Mouse (Mus musculus) gastrocnemius, postnatal 25 days (tissue): Measurements from ENCODE around the gene Sppl2b. TPM values are rescaled to one million over a fixed set of nuclear protein-coding genes. Genes with fewer than 3 reads are reported as not detected.
A peak's percentile ranks its signal among the peaks of the same experiment; 100 is the strongest.

ENCODE experiments used
- DNase-seq: peaks from one replicate; pipeline ENCODE4 v3.0.0; 2022
- total RNA-seq, 2 experiments: library from RNA; stranded (reverse); gene quantifications; 1 replicate in 1 of 2; 2 replicates in 1 of 2; pipeline ENCODE4 v1.2.3; 2021

Sppl2b gene
- total RNA-seq, 2 experiments from 2014 or later = 21.7 to 23.6 TPM

DNA sequence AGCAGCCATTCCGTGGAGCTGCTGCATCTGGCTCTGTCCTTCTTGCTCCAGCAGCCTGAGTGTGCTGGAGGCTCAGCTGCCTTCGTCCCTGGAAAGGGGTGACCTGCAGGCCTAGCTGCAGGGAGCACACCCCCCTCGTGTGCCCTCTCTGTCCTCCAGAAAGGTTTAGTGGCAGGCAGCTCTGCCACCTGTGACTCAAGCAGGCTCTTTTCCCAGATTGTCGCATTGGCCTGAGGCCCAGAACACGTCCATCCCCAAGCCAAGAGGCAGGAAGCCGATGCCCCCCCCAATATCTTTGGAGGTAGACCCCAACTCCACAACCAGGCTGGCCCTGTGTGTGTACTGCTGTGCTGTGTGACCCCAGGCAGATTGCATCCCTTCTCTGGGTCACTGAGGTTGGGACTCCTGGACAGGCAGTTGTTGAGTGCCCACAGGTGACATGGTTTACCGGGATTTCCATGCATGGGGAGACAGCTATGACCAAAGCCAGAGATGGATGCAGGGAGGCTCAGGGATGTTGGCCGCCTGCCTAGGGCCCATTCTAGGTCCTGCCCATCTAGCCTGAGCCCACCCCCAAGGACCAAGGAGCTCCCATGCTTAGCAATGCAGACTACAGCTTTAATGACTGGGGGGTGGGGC lies 9.9 kb upstream of the Sppl2b start:
- DNase-seq = no peak

DNA sequence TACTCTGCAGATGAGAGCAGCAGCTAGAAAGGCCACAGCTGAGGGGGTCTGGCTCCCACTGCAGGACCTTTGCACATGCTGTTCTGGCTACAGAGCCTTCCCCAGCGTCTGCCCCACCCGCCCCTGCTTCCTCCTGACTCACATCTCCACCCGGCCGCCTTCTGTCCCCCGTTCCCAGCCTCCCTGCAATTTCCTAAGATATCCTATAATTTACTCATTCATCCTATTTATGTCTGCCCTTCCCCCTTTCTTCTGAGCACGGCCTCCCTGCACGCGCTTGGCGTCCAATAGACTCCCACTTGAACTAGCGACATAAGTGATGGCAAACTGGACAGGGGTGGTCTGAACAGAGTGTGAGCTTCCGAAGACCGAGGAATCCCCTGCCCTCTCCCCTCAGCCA lies 9.3 kb upstream of the Sppl2b start:
- DNase-seq = no peak

DNA sequence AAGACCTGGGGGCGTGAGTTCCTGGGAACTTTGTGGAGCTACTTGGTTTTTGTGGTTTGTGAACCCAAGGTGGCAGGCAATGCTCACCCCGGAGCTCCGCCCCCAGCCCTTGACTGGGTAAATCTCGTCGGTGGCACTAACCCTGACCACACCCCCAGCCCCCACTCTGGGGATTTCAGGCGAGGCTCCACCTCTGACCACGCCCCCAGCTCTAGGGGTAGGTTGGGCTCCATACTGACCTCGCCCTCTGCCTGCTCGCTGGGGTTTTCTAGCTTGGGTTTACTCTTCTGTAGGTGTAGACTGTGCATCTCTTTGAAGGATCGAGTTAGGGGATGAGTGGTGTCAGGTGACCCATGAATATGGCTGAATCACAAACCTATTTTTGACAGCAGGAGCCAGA lies 6.5 kb upstream of the Sppl2b start:
- DNase-seq = peak; percentile 70

DNA sequence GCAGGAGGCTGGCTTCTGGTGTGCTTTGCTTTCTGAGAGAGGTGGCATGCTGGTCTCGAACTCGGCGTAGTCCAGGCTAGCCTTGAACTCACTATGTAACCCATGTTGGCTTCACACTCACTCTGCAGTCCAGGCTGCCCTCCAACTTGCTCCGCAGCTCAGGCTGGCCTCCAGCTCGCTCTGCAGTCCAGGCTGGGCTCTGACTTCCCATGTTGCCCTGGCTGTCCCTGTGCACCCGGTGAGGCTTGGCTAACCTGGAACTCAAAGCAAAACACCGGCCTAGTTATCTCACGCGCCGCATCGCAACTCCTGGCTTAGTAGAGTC lies 636 bp downstream of the Sppl2b start:
- DNase-seq = no peak

DNA sequence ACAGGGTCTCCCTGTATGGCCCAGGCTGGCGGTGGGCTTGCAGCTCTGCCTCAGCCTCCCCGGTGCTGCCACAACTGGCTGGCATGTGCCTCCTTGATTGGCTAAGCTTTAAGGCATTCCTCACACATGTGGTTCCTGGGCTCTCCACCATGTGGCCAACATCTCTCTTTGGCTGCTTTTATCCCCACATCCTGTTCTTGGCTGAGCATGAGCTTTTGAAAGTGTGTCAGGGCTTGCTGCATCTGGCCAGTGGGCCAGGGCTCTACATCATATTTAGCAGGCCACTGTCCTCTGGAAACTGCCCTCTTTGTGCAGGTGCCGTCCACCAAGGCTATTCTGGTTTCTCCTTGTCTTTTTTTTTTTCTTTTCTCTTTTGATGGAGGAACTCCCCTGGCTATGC lies 1.2 kb downstream of the Sppl2b start:
- no peak for DNase-seq

DNA sequence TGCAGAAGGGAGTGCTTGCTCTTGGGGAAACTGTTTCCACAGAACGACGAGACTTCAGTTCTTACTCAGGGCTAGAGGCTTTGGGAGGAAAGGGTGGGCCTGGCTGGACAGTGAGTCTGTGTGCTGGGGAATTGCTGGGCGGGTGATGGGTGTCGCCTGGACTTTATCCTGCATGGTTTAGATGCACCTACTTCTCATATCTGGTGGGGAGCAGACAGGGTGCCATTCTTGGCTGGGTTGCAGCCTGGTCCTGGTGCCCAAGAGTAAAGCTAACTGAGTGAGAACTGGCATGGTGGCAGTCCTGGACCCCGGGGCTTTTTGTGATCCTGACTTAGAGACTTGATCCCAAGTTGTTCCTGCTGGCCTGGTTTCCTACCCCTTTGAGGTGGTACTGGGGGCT lies 1.8 kb downstream of the Sppl2b start:
- DNase-seq = no peak

DNA sequence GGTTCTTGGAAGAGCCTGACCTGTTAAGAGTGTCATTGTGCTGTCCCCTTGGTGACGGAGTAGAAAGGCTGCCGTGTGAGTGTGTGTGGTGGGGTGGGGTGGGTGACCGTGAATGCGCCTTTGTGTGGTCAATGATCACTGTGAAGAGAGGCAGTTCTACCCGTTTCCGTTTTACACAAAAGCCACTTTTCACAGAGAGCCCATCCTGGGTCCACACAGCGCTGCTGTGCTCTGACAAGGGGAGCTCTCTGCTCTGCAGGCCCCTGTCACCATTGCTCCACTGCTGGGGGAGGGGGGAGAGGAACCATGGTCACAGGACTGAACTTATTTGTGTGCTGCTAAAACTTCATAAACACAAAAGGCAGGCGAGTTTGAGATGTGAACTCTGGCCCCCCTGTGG lies 2.3 kb downstream of the Sppl2b start:
- DNase-seq = no peak

DNA sequence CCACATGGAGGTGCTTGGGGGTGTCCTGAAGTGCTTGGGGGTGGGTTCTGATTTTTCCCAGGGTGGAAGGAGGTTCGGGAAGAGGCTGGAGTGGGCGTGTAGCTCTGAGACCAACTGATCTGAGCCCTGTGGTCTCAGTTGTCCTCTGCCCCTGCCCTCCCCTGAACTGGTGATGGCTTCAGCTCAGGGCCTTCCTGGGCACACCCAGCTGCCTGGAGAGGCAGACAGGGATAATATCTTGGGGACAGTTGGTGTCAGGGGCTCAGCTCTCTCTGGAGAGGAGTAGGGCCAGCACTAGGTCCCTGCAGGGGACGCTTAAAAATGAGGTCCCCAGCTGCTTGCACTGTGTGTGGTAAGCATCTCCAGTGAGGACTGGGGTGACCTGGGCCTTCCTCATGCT lies 2.8 kb downstream of the Sppl2b start:
- no peak for DNase-seq

DNA sequence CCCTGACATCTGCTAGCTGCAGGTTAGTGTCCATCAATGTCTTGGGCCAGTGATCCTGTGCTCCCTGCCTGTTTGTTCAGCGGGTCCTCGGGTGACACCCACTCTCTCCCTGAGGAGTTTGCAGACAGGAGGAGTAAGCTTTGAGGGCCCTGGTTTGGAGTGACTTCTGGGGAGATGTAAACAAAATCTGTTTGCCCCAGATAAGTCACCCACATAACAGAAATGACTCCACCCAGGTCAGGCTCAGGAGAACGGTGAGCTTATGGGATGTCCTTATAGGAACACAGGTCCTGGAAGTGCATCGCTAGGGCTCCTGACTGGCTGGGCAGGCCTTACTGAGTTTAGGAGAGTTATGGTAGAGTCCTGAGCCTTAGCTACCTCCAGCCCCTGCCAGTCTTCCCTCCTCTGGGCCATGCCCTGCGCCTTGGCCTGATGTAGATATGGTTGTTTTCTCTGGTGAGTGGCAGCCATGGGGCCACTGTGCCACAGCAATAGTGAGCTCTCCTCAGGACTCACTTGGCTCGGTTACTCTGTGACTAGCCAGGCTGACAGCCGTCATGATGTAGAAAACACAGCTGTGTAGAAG lies 3.4 kb downstream of the Sppl2b start:
- no peak for DNase-seq

DNA sequence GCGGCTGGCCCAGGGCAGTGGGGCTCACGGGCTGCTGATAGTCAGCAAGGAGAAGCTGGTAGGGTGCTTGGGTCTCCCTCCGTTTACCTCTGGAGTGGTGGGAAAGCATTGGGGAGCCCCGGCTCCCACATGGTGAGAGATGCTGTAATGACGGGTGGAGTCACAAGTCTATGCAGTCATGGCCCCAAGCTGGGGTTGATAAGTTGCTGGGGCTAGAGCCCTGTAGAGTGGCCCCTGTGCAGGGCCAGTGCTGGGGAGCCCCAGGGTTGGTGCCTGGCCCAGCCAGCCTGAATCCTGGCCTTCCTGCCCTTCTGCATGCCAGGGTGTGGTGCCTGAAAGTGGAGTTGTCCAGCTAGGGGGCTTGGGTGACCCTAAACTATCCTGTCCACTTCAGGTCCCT lies 7.2 kb downstream of the Sppl2b start:
- no peak for DNase-seq

DNA sequence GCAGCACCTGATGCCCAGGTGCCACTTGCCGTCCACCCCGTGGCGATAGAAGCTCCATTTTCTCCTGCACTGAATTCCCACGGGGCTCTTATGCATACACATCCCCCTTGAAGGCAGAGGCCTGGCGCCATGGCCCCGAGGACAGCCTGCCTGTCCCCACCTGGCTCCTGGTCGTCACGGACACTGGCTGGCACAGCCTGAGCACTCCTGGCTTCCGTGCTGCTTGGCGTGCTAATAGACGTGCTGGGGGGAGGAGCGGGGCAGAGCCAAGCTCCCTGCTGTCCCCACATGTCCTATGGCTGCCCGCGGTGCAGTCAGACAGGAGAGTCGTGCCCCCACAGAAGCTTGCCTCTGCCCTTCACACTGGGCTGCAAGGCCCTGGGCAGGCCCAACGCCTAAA lies 9.4 kb downstream of the Sppl2b start:
- DNase-seq = peak; percentile 82

DNA sequence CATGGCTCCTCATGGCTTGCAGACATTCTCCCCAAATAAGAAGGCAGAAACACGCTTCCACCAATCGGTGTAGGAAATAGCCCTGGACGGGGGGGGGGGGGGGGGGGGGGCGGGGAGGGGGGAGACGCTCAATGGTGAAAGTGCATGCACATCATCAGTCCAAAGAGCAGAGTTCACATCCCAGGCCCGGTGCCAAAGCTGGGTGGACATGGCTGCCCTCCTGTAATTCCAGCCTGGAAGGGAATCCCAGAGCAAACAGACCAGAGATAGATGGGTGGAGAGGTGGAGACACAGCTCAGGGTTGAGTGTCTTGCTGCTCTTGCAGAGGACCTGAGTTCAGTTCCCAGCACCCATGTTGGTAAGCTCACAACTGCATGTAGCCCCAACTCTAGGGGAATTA lies 15.9 kb downstream of the Sppl2b start:
- DNase-seq = no peak

DNA sequence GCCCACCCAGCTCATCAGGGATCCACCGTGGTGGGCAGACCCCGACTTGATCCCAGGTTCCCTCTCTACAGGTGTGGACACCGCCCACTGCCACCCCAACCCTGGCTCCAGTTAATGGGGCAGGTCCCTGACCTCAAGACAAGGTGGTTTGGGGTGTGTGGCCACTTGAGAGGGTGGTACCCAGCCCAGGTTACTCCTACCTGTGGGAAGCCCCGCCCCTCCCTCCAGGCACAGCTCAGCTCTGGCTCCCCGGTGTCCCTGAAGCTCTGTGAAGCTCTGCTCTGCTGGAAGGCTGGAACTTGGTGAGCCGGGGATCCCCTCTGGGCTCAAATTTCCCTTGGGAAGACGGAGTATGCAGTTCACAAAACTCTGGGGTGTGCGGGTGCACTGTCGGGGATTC lies 16.5 kb downstream of the Sppl2b start, which contains the start of gene Tmprss9:
Tmprss9 (plus strand) TSS at position 268 of the 400 bp plus-strand sequence.
- DNase-seq = no peak

DNA sequence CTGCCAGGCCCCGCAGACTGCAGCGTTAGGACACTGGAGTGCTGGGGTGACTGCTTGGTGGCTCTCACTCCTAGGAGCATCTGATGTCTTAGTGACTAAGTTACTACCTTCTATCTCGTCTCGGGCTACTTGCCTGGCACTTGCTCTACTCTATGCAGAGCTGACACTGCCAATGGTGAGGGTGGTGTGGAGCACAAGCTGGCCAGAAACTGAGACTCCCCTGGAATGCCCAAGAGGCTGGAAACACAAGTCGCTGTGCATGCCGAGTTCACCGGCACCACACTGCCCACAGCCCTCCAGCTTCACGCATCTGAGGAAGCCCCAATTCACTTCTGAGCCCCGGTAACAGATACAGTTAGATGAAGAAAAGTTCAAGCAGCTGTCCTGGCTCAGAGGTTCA lies 19.0 kb downstream of the Sppl2b start:
- peak; percentile 49 for DNase-seq

DNA sequence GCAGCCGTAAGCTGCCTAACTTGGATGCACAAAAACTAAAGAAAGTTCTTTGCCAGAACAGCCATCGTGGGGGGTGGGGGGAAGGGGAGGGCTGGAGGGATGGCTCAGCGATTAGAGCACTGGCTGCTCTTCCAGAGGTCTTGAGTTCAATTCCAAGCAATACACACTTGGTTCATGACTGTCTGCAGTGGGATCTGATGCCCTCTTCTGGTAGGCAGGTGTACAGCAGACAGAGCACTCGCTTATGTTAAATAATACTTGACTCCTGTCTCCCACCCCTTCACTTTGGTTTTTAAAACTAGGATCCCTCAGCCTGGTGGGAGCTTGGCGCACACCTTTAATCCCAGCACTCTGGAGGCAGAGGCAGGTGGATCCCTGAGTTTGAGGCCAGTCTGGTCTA lies 21.0 kb downstream of the Sppl2b start:
- no peak for DNase-seq

DNA sequence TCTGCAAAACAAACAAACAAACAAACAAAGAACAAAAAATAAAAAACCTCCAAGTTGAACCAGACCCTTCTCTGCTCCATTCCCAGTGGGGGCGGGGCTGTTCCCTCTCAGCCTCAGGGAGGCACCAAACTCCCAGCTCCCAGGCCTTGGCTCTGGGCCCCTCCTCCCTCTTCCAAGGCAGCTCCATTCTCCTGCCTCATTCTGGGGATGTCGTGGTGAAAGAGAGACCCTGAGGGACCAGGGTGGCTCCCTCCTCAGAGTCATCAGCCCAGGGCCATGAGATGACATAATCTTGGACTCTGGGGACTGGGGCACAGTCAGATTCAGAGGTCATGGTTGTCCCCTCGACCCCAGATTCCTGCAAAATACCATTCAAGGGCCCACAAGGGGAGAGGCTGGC lies 21.5 kb downstream of the Sppl2b start:
- DNase-seq = no peak

DNA sequence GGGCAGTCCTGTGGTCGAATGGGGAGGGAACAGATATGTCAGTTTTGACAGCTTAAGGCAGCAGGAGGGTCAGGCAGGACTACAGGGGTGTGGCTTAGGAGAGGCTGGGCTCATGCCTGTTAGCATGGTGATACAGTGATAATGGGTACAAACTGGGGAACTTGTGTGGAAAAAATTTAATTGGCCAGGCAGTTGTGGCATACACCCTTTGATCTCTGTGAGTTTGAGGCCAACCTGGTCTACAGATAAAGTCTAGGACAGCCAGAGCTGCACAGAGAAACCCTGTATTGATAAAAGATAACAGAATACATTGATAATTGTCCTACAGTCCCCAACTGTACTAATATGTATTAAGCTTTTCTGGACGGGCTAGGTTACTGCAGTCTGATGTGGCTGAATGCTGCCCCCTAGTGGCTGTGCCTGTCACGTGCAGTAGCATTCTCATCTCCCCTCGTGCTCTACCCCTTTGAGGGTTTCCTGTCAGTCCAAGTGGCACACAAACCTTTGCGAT lies 25.1 kb downstream of the Sppl2b start:
- DNase-seq = no peak

DNA sequence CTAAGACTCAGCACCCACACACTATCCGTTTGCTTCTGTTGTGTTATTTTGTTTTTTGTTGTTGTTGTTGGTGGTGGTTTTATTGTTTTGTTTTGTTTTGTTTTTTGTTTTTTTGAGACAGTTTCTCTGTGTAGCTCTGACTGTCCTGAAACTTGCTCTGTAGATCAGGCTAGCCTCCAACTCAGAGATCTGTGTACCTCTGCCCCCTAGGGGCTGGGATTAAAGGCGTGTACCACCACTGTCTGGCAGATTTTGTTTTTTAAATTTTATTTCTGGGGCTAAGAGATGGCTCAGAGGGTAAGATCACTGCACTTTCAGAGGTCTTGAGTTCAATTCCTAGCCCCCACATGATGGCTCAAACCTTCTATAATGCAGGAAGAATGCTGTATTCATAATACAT lies 25.8 kb downstream of the Sppl2b start:
- DNase-seq = no peak

DNA sequence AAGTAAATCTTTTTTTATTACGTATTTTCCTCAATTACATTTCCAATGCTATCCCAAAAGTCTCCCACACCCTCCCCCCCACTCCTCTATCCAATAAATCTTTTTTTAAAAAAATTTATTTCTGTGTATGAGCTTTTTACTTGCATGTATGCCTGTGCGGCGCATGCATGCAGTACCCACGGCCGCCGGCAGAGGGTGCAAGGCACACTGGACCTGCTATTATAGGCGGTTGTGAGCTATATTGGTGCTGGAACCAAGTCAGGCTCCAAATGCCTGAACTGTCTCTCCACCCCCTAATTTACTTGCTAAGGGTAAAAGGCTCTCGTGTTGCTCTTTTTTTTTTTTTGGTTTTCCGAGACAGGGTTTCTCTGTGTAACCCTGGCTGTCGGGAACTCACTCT lies 26.2 kb downstream of the Sppl2b start:
- peak; percentile 56 for DNase-seq

DNA sequence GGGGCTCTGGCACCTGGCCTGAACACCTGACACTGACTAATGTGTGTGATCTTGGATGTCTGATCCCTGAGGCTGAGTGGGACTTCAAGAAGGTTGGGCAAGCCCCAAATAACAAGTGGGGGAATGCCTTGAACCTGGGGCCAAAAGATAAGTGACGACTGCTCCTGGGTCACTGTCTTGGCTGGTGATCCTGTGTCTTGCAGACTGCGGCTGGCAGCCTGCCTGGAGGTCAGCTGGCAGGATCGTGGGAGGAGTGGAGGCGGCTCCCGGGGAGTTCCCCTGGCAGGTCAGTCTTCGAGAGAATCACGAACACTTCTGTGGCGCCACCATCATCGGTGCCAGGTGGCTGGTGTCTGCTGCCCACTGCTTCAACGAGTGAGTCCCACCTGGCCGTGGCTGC lies 32.1 kb downstream of the Sppl2b start:
- DNase-seq = peak; percentile 47

DNA sequence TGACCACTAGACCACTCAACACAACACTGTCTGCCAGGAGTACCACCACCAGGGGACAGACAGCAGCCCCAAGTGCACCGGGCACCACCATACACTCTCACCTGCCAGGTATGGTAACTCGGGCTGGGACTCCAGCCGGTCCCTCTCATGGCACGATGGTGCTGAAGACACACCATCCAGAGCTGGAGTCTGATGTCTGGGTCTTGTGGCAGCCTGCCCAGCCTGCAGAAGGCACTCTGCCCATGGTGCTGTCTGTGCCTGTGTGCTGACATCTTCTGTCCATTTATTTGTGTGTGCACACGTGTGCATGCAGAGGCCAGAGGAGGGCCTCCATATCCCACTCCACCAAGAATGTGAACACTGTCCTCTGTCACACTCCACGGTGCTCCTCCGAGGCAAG lies 40.0 kb downstream of the Sppl2b start:
- no peak for DNase-seq

DNA sequence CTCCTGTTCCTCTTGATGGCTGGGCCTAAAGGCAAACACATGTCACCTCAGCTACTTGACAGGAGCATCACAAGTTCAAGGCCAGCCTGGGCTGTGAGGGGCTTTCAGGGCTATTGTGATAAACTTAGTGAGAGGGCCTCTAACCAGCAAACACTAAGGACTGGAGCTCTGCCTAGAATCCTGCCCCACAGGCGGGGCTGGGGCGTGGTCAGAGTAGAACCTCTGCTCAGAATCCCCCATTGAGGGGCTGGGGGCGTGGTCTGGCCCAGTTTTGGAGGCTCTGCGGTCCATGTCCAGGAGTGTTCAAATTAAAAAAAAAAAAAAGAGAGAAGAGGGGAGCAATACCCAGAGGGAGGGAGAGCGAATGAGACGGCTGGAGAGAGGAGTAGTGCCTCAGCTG lies 40.6 kb downstream of the Sppl2b start:
- DNase-seq = no peak

DNA sequence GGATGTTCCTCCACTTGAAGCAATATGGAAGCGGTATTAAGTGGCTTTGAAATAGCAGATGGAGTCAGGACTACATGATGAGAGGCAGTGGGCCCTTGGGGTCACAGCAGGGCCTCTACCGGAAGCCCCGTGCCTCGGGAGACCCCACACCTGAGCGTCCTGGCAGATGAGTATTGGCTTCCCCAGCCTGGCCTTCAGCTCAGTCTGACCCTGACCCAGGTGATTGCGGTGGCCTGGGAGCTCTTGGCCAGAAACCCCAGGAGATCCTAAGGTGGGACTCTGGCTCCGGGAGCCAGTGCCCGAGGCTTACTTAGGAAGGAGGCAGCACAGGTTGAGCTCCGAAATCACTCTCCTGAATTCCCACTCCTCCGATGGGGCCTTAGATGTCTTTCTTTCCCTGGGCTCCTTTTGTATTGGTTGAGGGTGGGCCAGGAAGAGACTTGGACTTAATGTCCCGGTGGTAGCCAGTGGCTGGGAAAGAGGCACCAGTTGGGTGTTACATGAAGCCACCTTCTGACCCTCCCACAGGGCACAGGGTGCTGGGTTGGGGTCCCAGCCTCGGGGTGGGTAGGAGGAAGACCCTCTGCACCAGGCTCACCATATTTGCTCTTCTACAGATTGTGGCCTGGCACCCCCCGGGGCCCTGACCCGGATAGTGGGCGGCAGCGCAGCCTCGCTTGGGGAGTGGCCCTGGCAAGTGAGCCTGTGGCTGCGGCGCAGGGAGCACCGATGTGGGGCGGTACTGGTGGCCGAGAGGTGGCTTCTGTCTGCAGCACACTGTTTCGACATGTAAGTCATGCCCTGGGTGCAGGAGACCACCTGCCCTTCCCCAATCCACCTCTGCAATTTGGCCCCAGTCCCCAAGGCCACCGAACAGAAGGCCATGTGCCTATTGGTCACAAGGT lies 41.8 kb downstream of the Sppl2b start:
- DNase-seq = no peak
